Mouse (Mus musculus): ENCODE data around the gene Cpox.

Gene Cpox

DNA sequence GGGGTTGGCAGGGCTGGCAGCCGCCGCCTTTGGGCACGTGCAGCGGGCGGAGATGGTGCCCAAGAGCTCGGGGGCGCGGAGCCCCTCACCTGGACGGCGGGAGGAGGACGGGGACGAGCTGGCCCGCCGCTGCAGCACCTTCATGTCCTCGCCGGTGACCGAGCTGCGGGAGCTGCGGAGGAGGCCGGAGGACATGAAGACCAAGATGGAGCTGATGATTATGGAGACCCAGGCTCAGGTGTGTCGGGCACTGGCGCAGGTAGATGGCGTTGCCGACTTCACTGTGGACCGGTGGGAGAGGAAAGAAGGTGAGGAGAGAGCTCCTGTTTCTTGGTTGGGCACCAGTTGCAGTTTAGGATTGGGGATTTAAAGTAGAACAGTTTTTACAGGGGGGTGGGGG is 551 bp downstream of the Cpox start:
- DNase-seq, result no peak

DNA sequence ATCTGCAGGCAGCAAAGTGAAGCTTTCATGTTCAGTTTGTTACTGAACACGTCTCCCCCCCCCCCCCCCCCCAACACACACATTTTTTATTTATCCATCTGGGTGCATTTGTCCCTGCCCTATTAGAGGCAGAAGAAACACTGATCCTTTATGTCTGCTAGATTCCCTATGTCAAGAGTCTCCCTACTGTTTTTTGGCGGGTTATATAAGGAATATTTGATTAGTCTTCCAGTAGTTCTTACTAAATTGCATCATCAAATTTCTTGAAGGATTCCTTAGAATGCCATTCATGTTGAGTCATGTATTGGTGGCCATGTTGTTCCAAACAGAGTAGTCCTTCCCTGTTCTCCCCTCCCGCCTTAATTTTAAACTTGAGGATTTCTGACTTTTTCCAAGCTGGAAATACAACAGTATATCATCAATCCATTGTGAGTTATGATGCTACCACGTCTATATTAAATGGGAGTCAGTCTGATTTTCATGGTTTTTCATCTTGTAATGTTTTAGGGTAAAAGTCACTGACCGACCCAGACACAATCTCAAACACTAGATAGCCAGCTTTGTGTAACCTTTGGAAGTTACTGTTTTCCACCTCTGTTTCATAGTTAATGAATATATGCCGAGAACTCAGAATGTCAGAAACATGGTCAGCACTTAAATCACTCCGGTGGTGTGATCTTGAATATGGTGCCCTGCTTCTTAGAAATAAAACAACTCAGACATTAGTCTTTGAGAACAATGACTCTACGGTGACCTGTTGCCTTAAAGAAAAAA is 1.3 kb downstream of the Cpox start:
- no peak for DNase-seq

DNA sequence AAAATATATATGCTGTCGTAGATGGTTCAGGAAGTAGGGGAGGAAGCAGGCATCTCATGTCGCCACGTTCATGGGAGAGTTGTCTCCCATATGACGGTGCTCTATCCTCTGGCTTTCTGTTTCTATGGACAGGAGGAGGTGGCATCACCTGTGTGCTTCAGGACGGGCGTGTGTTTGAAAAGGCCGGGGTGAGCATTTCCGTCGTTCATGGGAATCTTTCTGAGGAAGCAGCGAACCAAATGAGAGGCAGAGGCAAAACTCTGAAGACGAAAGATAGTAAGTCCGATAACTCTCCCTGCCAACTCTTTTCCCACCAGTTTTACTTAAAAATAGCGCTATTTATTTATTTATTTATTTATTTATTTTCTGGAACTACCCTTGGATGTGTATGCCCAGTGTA is 2.3 kb downstream of the Cpox start:
- no peak for DNase-seq

DNA sequence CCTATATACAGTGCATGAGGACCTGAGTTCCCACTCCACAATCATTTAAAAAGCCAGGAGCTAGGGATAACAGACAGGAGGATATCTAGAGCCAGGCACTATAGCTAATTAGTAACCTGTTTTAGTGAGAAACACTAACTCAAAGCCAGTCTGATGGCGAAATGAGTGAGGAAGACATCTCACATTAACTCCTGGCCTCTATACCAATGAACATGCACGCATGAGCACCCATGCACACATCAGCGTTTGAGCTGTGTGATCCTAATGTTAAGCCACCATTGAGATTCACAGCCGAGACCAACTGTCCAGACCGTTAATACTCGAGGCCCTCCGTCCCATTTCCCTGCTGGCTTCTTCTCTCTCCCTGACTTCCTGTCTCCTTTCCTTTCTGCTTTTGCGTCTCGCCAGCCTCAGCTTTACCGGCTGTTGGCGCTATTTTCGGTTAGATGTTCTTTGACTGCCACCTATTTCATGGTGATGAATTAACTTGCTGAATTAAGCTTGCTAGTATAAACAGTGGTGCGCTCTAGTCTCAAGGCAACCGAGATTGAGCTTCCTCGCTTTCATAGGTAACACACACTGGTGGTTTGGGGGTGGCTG is 3.8 kb downstream of the Cpox start:
- no peak for DNase-seq

DNA sequence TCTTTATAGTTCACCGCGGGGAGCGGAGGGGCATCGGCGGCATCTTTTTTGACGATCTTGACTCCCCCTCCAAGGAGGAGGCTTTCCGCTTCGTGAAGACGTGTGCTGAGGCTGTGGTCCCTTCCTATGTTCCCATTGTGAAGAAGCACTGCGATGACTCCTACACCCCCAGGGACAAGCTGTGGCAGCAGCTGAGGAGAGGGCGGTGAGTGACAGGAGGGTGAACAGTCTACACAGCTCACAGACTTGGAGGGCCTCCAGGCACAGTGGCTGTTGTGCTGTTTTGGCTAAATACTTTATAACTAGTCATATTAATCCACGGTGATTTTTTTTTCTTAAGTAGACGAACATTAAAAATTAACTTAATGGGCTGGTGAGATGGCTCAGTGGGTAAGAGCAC is 5.2 kb downstream of the Cpox start:
- no peak for DNase-seq

DNA sequence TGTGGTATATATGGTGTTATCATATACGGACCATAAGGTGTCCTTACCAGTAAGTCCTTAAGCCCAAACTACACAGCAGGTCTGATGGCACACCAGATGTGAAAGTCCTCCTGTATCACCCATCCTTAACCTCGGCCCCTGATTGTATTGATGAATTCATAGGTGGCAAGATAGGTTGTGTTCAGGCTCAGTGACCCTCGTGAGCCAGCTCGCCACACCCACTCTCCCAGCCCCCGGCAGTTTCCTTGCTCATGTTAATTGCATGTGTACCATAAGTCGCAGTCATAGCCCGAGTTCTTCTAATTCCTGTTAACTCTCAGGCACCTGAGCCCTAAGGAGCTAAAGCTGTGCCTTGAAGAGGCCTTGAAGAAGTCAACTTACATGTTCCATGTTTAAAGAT is 6.1 kb downstream of the Cpox start:
- DNase-seq, result no peak

DNA sequence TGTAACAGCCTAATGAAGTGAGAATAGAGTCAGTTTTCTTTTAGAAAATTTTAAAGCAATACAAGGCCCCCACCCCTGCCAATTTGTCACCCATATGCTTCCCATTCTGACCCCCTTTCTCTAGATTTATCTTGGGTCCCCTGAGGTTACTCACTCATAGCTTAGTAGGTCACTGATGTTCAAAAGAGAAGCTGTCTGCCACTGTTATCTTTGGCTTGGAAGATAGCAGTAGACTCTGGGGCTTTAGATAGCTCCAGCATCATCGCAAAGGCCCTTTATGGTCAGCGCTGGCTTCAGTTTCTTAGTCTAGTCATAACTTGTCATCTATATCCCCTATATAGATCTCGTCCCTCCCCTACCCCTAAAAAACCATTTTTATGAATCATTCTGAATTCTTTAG is 6.5 kb downstream of the Cpox start:
- DNase-seq, result no peak

DNA sequence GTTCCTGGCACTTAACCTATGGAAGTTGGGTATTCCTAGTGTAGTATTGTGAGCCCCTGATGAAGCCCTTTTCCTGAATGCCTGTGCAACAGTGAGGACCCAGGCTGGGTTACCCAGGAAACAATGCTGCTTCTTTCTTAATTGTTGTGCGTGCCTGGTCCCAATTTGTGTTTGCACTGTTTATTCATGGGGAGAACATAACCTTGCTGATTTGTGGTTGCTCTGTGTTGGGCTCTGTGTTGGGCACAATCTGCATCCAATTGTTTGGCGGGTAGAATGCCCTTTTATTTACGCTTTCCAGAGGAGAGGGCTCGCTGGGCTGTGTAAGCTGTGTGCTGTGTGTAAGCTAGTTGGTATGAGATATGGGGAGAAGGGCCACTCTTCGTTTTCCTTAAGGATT is 7.4 kb downstream of the Cpox start:
- DNase-seq, result no peak

DNA sequence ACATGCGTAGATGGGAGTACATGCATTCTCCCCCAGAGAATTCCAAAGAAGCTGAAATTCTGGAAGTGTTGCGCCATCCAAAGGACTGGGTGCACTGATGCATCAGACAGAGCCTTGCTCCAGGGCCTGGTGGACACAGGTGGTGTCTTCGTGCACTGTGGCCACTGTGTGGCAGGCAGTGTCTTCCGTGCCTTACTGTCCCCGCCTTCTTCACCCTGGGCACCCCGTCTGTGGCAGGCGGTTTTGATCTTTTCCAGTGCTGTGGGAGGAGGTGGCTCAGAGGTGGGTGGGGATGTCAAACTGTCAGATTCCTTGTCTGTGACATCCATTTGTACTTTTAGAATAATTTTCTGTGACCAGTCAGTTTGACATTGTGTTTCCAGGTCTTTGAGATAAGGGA is 8.6 kb downstream of the Cpox start:
- DNase-seq, result no peak

DNA sequence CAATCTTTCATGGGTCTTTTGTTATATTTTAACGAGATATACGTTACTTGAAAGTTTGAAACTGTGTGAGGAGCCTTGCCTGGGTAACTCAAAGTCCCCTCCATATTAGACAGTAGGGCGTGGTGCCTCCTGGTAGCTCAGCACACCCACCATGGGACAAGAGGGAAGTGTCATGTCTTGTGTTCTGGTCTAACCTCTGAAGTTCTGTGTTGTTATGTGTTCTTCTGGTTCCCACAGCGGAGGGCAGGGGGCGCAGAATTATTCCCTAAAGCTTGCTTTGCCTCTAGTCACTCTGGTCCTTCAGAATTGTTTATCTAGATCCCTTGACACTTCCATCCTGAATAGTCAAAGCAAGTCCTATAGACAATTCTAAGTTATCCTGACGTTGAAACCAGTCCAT is 12.0 kb downstream of the Cpox start:
- no peak for DNase-seq

DNA sequence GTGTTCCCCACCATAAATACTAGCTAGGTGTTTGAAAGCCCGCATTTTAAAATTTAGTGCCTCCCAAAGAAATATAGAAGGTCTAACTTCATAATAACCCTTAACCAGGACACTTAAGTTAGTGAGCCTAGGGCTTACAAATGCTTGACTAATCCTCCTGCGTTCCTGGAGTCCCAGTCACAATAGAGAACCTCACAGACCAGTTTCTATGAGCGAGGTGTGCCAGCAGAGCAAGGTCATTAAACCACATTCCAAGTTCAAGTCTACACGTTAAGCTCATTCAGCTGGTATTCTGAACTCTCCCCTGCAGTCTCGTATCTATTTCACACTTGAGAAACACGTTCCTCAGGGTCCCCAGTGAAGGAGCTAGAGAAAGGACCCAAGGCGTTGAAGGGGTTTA is 12.8 kb downstream of the Cpox start:
- DNase-seq, result no peak

DNA sequence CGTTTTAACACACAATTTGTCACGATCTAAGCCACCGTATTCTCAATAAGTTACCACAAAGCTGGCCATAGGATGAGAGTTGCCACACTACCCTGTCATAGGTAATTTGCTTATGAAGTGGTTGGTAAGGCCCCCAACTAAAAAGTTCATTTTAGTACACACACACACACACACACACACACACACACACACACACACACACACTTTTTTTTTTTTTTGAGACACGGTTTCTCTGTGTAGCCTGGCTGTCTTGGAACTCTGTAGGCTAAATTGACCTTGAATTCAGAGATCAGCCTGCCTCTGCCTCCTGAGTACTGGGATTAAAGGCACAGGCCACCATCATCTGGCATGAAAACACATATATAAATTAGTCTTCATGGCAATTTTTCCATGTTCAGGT is 13.8 kb downstream of the Cpox start:
- no peak for DNase-seq

DNA sequence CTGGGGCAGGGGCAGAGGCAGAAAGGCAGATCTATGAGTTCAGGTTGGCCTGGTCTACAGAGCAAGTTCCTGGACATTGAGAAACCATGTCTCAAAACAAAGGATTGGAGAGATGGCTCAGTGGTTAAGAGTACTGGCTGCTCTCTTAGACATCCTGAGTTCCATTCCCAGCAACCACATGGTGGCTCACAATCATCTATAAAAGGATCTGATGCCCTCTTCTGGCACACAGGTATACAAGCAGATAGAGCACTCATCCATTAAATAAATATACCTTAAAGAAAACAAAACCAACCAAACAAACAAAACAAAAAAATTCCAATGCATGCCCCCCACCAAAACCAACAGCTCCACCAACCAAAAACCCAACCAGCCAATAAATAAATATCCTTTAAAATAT is 14.4 kb downstream of the Cpox start:
- no peak for DNase-seq

DNA sequence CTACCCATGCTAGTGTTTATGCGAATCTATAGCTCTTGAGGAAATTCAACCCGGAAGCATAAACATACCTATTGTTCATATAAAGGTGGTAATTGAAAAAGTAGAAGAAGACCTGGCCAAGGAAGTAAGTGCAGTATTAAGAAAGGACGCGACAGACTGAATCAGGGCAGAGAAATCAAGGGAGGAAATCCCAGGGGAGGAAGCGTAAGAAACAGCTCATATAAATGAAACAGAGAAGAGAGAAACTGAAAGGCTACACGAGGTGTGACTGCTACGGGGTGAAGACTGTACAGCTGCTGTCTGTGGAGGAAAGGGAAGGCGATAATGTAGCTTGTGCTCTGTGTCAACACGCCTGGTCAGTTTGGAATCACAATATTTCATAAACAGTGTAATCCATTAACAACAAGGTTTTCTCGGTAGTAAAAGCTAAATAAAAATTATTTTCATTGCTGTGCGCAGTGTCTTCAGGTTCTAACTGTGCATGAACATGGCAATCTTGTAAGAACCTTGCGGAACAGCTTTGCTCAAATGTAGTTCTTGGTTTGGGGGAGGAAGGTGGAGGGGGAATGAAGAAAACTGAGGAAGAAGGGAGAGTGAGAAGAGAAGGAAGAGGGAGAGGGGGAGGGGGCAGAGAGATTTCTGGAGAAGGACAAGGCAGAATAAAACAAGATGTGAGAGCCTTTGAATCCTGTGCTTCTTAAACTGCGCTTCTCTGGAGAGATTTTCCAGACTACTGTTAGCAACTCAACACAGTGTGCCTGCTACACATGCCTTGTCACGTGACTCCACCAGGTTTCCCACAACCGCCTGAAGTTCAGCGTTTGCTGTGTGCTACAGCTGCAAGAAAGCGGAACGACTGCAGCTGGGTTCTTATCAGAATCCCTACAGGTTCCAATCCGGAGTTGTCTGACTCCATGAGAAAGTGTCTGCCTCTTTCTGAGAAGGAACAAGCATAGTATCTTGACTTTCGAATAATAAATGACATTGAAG is 15.8 kb downstream of the Cpox start:
- no peak for DNase-seq

DNA sequence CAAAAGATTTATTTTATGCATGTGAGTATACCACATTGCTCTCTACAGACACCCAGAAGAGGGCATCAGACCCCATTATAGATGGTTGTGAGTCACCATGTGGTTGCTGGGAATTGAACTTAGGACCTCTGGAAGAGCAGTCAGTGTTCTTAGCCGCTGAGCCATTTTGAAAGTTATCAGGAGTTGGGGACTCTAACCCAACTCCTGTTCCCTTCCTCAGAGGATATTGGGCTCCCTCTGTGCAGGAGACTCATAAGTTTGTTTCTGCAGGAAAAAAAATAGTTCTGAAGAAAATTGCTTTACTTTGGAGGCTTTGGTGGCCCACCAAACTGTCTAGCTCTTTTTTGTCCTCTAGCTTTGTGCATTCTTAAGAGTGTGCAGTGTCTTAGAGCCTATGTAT is 18.4 kb downstream of the Cpox start:
- no peak for DNase-seq

DNA sequence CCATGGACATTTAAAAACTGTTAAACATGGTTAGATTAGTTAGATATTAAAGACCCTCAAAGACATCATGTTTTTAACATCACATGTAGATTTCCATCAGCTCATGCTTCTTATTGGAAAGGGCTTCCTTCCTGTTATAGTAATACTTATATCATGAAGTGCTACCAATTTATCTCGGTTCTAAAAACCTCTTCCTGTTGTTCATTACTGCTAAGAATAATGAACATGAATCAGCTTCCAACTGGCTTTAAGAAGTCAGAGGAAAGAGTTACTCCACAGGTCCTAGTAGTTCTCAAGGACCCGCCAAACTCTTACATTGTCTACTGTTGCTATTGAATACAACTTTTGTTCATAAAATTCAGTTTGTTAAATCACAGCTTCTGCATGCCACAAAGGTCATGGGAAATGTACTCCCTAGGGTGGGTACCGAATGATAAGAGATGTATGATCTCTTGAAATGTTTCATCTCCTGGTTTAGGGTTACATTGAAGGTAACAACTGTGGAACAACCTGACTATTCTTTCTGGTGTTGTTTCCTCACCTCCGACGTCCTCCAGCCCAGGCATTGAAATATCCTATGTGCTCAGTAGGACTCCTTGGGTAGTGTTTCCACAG is 19.6 kb downstream of the Cpox start:
- DNase-seq, result no peak

DNA sequence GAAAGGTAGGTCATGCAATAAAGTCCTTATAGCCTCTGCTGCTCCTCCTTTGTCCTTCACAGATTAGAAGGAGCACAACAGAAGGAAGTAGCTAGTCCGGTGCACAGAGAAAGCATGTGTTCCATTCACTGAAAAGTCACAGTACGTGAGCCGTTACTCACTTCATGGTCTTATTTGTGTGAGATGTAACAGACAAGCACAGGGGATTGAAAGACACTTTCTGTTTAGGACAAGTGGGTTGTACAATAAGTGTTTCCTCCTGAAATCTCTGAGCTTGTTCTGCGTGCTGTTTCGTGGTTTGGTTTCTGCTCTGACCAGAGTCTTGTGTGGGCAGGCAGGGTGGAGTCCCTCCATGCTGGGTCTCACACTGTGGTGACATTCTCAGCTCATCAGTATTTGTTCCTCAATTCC is 20.2 kb downstream of the Cpox start:
- no peak for DNase-seq

DNA sequence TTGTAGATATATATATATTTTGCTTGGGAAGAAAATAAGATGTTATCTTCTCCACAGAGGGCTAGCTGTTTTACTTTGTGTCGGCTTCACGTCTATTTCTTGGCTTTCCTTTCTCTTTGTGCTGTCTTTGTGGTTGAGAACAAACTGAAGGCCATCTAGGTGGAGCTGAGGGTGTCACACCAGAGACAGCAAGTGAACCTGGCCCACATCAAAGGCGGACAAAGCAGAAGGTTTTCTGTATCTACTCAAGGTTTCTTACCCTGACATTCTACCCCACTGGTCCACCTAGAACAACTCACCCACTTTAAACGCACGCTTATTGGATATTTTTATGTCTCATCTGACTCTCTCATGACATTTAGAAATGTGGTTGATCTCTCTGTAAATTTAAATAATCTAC is 24.0 kb downstream of the Cpox start:
- no peak for DNase-seq

DNA sequence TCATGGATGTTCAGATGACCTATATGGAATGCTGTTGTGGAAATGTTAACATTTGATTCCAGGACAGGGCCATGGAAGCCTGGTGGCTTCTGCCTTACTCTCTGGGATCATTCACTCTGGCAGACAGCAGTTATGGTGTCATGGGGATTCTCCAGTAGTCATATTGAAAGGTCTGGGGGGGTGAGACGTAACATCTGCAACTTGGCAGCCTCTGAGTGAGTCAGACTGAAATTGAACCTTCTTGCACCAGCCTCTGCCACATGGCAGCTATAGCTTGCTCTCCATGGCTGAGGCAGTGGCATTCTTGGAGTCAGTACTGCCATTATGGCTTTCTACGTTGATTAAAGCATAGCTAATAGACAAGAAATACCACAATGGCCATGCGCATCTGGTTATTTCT is 26.7 kb downstream of the Cpox start:
- DNase-seq, result no peak

DNA sequence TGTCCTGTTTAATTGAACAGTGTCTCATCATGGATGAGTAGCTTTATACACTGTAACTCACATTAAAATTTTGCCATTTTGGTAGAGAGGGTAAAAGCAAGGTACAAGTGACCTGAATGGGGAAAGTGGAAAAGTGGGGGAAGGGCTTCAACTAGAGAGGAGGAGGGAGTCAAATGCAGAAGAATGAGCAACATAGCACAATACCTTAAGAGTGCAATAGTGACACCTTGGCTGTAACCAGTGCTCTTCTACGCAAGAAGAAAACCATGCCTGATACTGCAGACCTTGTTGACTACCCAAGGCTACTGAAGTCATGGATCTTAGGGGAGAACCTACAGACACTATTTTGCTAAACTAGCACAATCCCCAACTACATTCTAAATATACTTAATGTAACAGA is 27.2 kb downstream of the Cpox start:
- DNase-seq, result no peak

DNA sequence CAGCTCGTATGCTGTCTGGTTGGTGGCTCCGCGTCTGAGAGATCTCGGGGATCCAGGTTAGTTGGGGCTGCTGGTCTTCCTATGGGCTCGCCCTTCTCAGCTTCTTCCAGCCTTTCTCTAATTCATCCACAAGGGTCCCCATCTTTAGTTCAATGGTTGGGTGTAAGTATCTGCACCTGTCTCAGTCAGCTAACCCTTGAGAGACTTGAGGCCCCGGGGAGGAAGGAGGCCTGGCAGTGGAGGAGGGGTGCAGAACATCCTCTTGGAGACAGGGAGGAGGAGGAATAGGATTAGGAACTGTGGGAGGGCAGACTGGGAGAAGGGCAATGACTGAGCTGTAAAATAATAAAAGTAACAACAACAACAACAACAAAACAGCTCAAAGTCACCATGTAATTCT is 30.1 kb downstream of the Cpox start:
- no peak for DNase-seq

DNA sequence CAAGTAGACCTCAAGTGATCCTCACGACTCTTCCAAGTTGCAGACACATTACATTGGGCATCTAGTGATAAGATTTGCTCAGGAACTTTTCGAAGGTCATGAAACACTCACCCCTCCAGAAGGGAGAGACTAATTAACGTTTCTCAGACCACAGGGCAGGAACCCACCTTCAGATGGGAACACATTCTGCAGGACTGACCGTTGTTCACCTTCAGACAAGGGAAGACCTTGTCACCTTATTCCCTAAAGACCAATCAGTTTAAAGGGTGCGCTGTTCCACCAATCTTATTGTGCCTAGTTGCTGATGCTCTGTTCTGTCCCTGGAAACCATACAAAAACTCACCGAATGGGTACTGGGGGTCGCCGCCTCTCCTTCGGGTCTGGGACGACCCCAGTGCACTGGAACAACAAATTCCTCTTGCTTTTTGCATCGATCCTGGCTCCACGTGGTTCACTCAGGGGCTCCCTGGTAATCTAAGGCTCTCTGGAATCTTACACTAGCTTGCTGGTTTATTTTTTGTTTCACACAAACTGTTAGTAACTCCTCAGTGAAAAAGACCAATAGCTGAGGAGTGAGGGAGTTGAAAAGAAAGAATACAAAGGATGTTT is 30.8 kb downstream of the Cpox start:
- no peak for DNase-seq

DNA sequence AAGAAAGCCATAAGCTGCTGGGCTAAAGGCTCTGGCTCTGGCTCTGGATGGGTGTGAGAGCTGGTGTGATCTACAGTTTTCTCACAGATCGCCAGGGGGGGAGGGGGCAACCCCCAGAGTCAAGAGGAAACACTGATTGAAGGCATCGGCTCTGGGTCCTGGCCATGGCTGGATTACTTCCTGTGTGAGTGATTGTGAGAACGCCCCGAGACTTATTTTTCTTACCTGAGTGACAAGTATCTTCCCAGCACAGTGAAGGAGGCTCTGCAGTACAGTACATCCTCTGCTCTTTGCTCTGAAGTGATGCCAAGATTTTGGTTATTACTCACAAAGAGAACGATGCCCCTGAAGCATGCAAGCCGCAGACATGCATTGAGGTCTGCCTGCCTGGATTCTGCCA is 31.7 kb downstream of the Cpox start:
- no peak for DNase-seq
